Mouse (Mus musculus) forebrain, postnatal 0 days (tissue): ENCODE measurements at regions not wholly inside any gene's neighbourhood (a gene's known extent, or its start where the extent isn't known, plus 50 kb on each side); places are given as distances from the start of the nearest gene placed in this dataset.

ENCODE experiments used
- ATAC-seq: fragments of 200-750 bp; cut with Nextera tagmentation; 2 replicates; pipeline ENCODE4 v1.8.0; 2017; ENCODE audit warnings: mild to moderate bottlenecking, moderate library complexity
- DNase-seq: peaks from one replicate; pipeline ENCODE4 v3.0.0-alpha.2; 2015
- H3K27ac ChIP-seq: fragments of 300-500 bp; sonication (generic); 2 replicates; pipeline ENCODE4 v1.5.1; 2014; ENCODE audit warnings: low read depth, mild to moderate bottlenecking, antibody characterized with exemption, low read length, moderate library complexity, mixed read lengths
- H3K27me3 ChIP-seq: fragments of 300-500 bp; sonication (generic); 2 replicates; pipeline ENCODE4 v1.6.1; 2014; ENCODE audit warnings: mild to moderate bottlenecking, low read length, mixed read lengths; ENCODE audit not compliant: insufficient read depth
- H3K36me3 ChIP-seq: fragments of 300-500 bp; sonication (generic); 2 replicates; pipeline ENCODE4 v1.6.1; 2014; ENCODE audit warnings: mild to moderate bottlenecking, moderate library complexity; ENCODE audit not compliant: insufficient read depth
- H3K4me1 ChIP-seq: fragments of 300-500 bp; sonication (generic); 2 replicates; pipeline ENCODE4 v1.6.1; 2014; ENCODE audit warnings: antibody characterized with exemption; ENCODE audit not compliant: insufficient read depth
- H3K4me2 ChIP-seq: fragments of 300-500 bp; sonication (generic); 2 replicates; pipeline ENCODE4 v1.6.1; 2014; ENCODE audit warnings: low read depth, mild to moderate bottlenecking, moderate library complexity
- H3K4me3 ChIP-seq: fragments of 300-500 bp; sonication (generic); 2 replicates; pipeline ENCODE4 v1.5.1; 2014; ENCODE audit warnings: low read depth, low read length, mixed read lengths
- H3K9ac ChIP-seq: fragments of 300-500 bp; sonication (generic); 2 replicates; pipeline ENCODE4 v1.6.1; 2014; ENCODE audit warnings: mild to moderate bottlenecking
- H3K9me3 ChIP-seq: fragments of 300-500 bp; sonication (generic); 2 replicates; pipeline ENCODE4 v1.6.1; 2016; ENCODE audit warnings: low read length
- CTCF ChIP-seq: sonication (generic); IDR thresholded peaks from 2 replicates; pipeline ENCODE4 v1.5.1; 2016; ENCODE audit warnings: antibody characterized with exemption, control low read depth, low read depth
- WGBS: fragments of 180-500 bp; shearing (Covaris S2); extraction: QIAGEN DNeasy Blood & Tissue Kit; methylation state at CpG from one replicate; pipeline ENCODE4 v1.1.7; 2014; 5-methylcytosine and 5-hydroxymethylcytosine counted together

DNA sequence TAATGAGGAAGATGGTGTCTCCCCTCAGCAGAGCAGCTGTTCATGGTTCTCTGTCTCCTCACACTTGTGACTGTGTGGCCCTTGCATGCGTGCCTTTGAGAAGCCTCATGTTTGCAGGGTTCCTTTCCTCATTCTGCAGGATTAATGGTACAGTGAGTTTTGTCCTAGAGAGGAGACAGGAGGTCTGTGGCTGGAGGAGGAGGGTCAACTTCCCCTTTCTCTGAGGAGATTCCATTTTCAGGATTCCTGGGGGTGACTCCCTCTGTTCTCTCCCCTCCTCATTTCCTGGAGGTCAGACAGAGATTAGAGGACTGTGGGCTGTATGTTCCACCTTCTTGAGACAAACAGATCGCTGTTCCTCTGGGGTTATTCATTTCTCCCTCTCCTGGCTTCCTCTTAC, 77.6 kb upstream of the Slc28a3 start:
- Histone ChIP-seq H3K27ac (no peak overlapping the region), H3K9me3 (no peaks in the 10 kb centered on the region), H3K36me3 (no peaks in the 10 kb centered on the region), H3K4me3 (no peak overlapping the region), H3K9ac (no peak overlapping the region), H3K27me3 (no peaks in the 10 kb centered on the region), H3K4me2 (no peak overlapping the region), H3K4me1 (no peaks in the 10 kb centered on the region)
- 68% methylated on average over 2 of the region's 2 CpGs for WGBS
- DNase-seq (no peak), ATAC-seq (no peak)
- no peak for TF ChIP-seq CTCF

DNA sequence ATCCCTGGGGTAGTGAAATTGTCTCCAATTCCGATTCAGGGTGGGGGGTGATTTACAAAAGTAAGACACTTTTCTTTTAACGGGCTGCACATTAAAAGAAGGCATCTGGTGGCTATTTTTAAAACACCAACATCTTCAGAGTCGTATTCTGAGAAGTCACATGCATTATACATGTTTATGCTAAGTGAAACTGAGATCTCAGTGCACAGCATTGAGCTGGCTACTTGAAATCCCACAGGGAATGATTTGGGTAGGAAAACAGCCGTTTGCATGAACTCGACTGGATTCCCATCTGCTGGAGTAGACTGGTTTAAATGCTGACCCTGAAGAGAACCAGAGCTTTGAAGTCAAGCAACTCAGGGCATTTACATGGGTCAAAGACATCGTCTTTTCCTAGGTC, 84.0 kb upstream of the Slc28a3 start:
- Histone ChIP-seq H3K4me2 (no peak overlapping the region), H3K9me3 (no peaks in the 10 kb centered on the region), H3K27me3 (no peaks in the 10 kb centered on the region), H3K36me3 (no peaks in the 10 kb centered on the region), H3K4me1 (no peaks in the 10 kb centered on the region), H3K4me3 (no peak overlapping the region), H3K27ac (no peak overlapping the region), H3K9ac (no peak overlapping the region)
- ATAC-seq, result peak; percentile 63
- no peak for TF ChIP-seq CTCF
- WGBS, result 29% methylated on average over 6 of the region's 6 CpGs
- DNase-seq, result peak; percentile 17

DNA sequence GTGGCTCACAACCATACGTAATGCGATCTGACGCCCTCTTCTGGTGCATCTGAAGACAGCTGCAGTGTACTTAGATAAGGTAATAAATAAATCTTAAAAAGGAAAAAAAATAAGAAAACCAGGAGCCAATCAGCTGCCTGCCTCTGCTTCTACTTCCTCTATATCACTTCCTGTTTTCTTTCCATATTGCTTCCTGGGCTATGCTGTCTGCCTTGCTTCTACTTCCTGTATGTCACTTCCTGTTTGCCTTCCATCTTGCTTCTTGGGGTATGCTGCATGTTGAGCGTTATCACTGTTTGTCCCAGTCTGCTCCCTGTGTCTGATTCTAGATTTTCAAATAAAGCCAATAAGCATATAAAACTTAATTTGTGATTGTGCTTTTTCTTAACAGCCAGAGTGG, 85.3 kb upstream of the Slc28a3 start:
- 98% methylated on average over 4 of the region's 4 CpGs for WGBS
- no peak for ATAC-seq

GRCm38 (mm10) chr13:58700021-58700420, 89.3 kb upstream of the Slc28a3 start:
- Histone ChIP-seq H3K36me3 (no peaks in the 10 kb centered on the region), H3K9me3 (no peaks in the 10 kb centered on the region), H3K4me1 (peaks cover 7% of the 10 kb centered on the region; the same call in 1 of the 2 replicates), H3K27me3 (no peaks in the 10 kb centered on the region), H3K9ac (no peak overlapping the region; the same call in 1 of the 2 replicates), H3K27ac (0 out of 2 replicates have a peak overlapping the region, but pooled peaks have one; percentile 45), H3K4me3 (no peak overlapping the region), H3K4me2 (peak overlapping the region; percentile 8; the same call in 1 of the 2 replicates)
- DNase-seq (peak; percentile 55), ATAC-seq (peak; percentile 62)
- 20% methylated on average over 8 of the region's 8 CpGs for WGBS
- TF ChIP-seq CTCF, result no peak

More for the DNA sequence above, 85.3 kb upstream of the Slc28a3 start:
- H3K36me3 ChIP-seq, result no peaks in the 10 kb centered on the region
- no peak for DNase-seq
- 0 out of 2 replicates have a peak, but pooled peaks cover 3% of the 10 kb centered on the region for H3K4me1 ChIP-seq
- no peaks in the 10 kb centered on the region for H3K27me3 ChIP-seq
- no peak for TF ChIP-seq CTCF
- no peaks in the 10 kb centered on the region for H3K9me3 ChIP-seq
- H3K9ac ChIP-seq, result no peak overlapping the region
- no peak overlapping the region for H3K4me2 ChIP-seq
- H3K4me3 ChIP-seq, result no peak overlapping the region
- no peak overlapping the region for H3K27ac ChIP-seq

- WGBS, result 18% methylated on average over 4 of the region's 4 CpGs
- no peak for DNase-seq
- H3K9ac ChIP-seq, result no peak overlapping the region
These were observed 93.5 kb upstream of the Slc28a3 start for GRCm38 (mm10) chr13:58704141-58704540.

DNA sequence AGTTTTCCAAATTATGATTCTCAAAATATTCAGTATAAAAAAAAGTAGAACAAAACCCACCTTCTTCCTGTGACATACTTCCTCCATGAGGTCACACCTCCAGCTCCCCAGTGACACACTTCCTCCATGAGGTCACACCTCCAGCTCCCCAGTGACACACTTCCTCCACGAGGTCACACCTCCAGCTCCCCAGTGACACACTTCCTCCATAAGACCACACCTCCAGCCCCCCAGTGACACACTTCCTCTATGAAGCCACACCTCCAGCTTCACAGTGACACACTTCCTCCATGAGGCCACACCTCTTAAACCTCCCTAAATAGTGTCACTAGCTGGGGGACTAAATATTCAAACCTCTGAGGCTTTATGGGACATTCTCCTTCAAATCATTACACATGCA, 89.8 kb upstream of the Ntrk2 start:
- H3K9me3 ChIP-seq, result no peaks in the 10 kb centered on the region
- H3K4me2 ChIP-seq, result no peak overlapping the region
- H3K4me3 ChIP-seq, result no peak overlapping the region
- 86% methylated on average over 1 of the region's 1 CpGs for WGBS
- TF ChIP-seq CTCF, result no peak
- DNase-seq, result no peak
- no peak overlapping the region for H3K9ac ChIP-seq
- no peaks in the 10 kb centered on the region for H3K27me3 ChIP-seq
- no peak for ATAC-seq
- no peak overlapping the region for H3K27ac ChIP-seq
- no peaks in the 10 kb centered on the region for H3K36me3 ChIP-seq
- no peaks in the 10 kb centered on the region for H3K4me1 ChIP-seq

More at GRCm38 (mm10) chr13:58704141-58704540, 93.5 kb upstream of the Slc28a3 start:
- H3K4me3 ChIP-seq, result no peak overlapping the region
- TF ChIP-seq CTCF, result no peak
- peaks cover 7% of the 10 kb centered on the region; the same call in 1 of the 2 replicates for H3K4me1 ChIP-seq
- peak; percentile 23; the same call in 1 of the 2 replicates for ATAC-seq
- H3K4me2 ChIP-seq, result no peak overlapping the region
- H3K27me3 ChIP-seq, result no peaks in the 10 kb centered on the region
- H3K27ac ChIP-seq, result no peak overlapping the region
- H3K9me3 ChIP-seq, result no peaks in the 10 kb centered on the region
- H3K36me3 ChIP-seq, result no peaks in the 10 kb centered on the region

GRCm38 (mm10) chr13:58730500-58731105, 75.8 kb upstream of the Ntrk2 start:
- DNase-seq (no peak), ATAC-seq (peak; percentile 29; the same call in 1 of the 2 replicates)
- WGBS, result 23% methylated on average over 6 of the region's 6 CpGs
- no peak for TF ChIP-seq CTCF
- Histone ChIP-seq H3K4me3 (no peak overlapping the region), H3K4me2 (no peak overlapping the region), H3K4me1 (peaks cover 2% of the 10 kb centered on the region; the same call in 1 of the 2 replicates), H3K9ac (no peak overlapping the region), H3K27me3 (no peaks in the 10 kb centered on the region), H3K27ac (no peak overlapping the region), H3K36me3 (no peaks in the 10 kb centered on the region), H3K9me3 (no peaks in the 10 kb centered on the region)
